8 mouse cellular contexts compared by ENCODE assay signal in genomic region chr3:36863427-36863826, GRCm38 (mm10). TPM values are rescaled to one million over a fixed set of nuclear protein-coding genes. Genes with fewer than 3 reads are reported as not detected.
DNase-seq lines count a peak whose midpoint lies in the region; ATAC-seq and TF ChIP-seq lines count a peak whose summit lies in the region.

No protein-coding gene starts in this region.

- DNase-seq in kidney, postnatal 14 days, result no peak
- no peak for DNase-seq in forebrain, embryonic 10.5 days (ENCODE audit: extremely low spot score, low spot score)
- peak; percentile 8 for DNase-seq in retina, postnatal 1 day
- DNase-seq in thymus, postnatal 4 days, result no peak
- DNase-seq in right cerebral cortex, adult 2 months (ENCODE audit: low spot score in 2 of 2), result no peak

- no peak for TF ChIP-seq CTCF in ES-Bruce4 (IDR thresholded peaks at IDR 0.05; ENCODE audit: low read depth, low read length)

- TF ChIP-seq POLR2A in ES-Bruce4 (IDR thresholded peaks at IDR 0.05; ENCODE audit: insufficient read depth, low read length), result no peak

- H3K27me3 ChIP-seq in kidney, embryonic 15.5 days, result no peaks in the 10 kb centered on the region
- H3K27me3 ChIP-seq in ES-Bruce4 (ENCODE audit: control insufficient read depth, insufficient read depth, low read length, poor library complexity, severe bottlenecking), result no peaks in the 10 kb centered on the region
- no peaks in the 10 kb centered on the region for H3K27me3 ChIP-seq in forebrain, embryonic 10.5 days (ENCODE audit: poor library complexity, severe bottlenecking)
- no peaks in the 10 kb centered on the region for H3K27me3 ChIP-seq in limb, embryonic 13.5 days

- peak overlapping the region; percentile 72 for H3K4me2 ChIP-seq in kidney, embryonic 15.5 days
- H3K4me2 ChIP-seq in limb, embryonic 13.5 days (replicated peaks), result peak overlapping the region; percentile 74

- ATAC-seq in kidney, embryonic 15.5 days (replicated peaks; ENCODE audit: low FRiP score), result peak; percentile 57
- ATAC-seq in limb, embryonic 13.5 days (ENCODE audit: low FRiP score, low read depth), result peak; percentile 42; the same call in 1 of the 2 replicates

- 2% methylated on average over 22 of the region's 23 CpGs for WGBS in kidney, embryonic 15.5 days
- WGBS in forebrain, embryonic 10.5 days, result 5% methylated on average over 18 of the region's 23 CpGs
- WGBS in limb, embryonic 13.5 days, result 2% methylated on average over 20 of the region's 23 CpGs

- H3K4me1 ChIP-seq in kidney, embryonic 15.5 days, result peaks cover 11% of the 10 kb centered on the region
- H3K4me1 ChIP-seq in ES-Bruce4 (ENCODE audit: control insufficient read depth, insufficient read depth, low read length), result no peaks in the 10 kb centered on the region
- H3K4me1 ChIP-seq in forebrain, embryonic 10.5 days, result peaks cover 14% of the 10 kb centered on the region
- H3K4me1 ChIP-seq in limb, embryonic 13.5 days, result peaks cover 5% of the 10 kb centered on the region

- H3K9me3 ChIP-seq in kidney, embryonic 15.5 days (replicated peaks), result no peaks in the 10 kb centered on the region
- H3K9me3 ChIP-seq in ES-Bruce4 (replicated peaks; ENCODE audit: control insufficient read depth, insufficient read depth, low read length, poor library complexity, severe bottlenecking), result no peaks in the 10 kb centered on the region
- H3K9me3 ChIP-seq in forebrain, embryonic 10.5 days, result no peaks in the 10 kb centered on the region
- H3K9me3 ChIP-seq in limb, embryonic 13.5 days, result no peaks in the 10 kb centered on the region

- peaks cover 27% of the 10 kb centered on the region for H3K36me3 ChIP-seq in kidney, embryonic 15.5 days
- H3K36me3 ChIP-seq in ES-Bruce4 (ENCODE audit: control insufficient read depth, insufficient read depth, low read length, poor library complexity, severe bottlenecking), result no peaks in the 10 kb centered on the region
- peaks cover 30% of the 10 kb centered on the region for H3K36me3 ChIP-seq in forebrain, embryonic 10.5 days (replicated peaks)
- H3K36me3 ChIP-seq in limb, embryonic 13.5 days, result peaks cover 25% of the 10 kb centered on the region

- TF ChIP-seq EP300 in ES-Bruce4 (IDR thresholded peaks at IDR 0.05; ENCODE audit: insufficient read depth, low read depth, low read length), result no peak

- H3K9ac ChIP-seq in kidney, embryonic 15.5 days, result peak overlapping the region; percentile 75
- peak overlapping the region; percentile 25 for H3K9ac ChIP-seq in ES-Bruce4 (ENCODE audit: low read depth, poor library complexity, severe bottlenecking)
- peak overlapping the region; percentile 91 for H3K9ac ChIP-seq in limb, embryonic 13.5 days

- peak overlapping the region; percentile 73 for H3K4me3 ChIP-seq in kidney, embryonic 15.5 days (replicated peaks)
- H3K4me3 ChIP-seq in ES-Bruce4 (ENCODE audit: low read depth, low read length), result peak overlapping the region; percentile 78
- H3K4me3 ChIP-seq in forebrain, embryonic 10.5 days, result peak overlapping the region; percentile 88
- peak overlapping the region; percentile 83 for H3K4me3 ChIP-seq in limb, embryonic 13.5 days

- peak overlapping the region; percentile 84 for H3K27ac ChIP-seq in kidney, embryonic 15.5 days
- H3K27ac ChIP-seq in ES-Bruce4 (ENCODE audit: insufficient read depth, low read length), result no peak overlapping the region
- peak overlapping the region; percentile 90 for H3K27ac ChIP-seq in forebrain, embryonic 10.5 days
- H3K27ac ChIP-seq in limb, embryonic 13.5 days, result no peak overlapping the region; the same call in 1 of the 2 replicates

RNA-seq across cellular contexts. Expression of gene 4932438A13Rik, which starts 0.5 kb away (rescaled TPM):
- polyA plus RNA-seq in kidney, embryonic 15.5 days (2015; fragmentation: Nextera tagmentation; extraction: Ambion mirVana), result 42.3 and 49.6 TPM in 2 replicates
- 34.2 and 38.2 TPM in 2 replicates for polyA plus RNA-seq in ES-Bruce4 (2011; ENCODE audit: insufficient read depth, insufficient read length, low read depth, missing spikeins)
- polyA plus RNA-seq in forebrain, embryonic 10.5 days (2016; fragmentation: Nextera tagmentation; extraction: Ambion mirVana), result 34.6 and 37.7 TPM in 2 replicates
- 57.3 and 58.7 TPM in 2 replicates for polyA plus RNA-seq in limb, embryonic 13.5 days (2015; fragmentation: Nextera tagmentation; extraction: Ambion mirVana)

Comparison
In these comparisons a context has a peak if more than half of its experiments do, and no peak if none do; other contexts are left out.
1. H3K27ac ChIP-seq: peak in kidney, embryonic 15.5 days (single experiment) and forebrain, embryonic 10.5 days (single experiment); none in ES-Bruce4 (single experiment) and limb, embryonic 13.5 days (single experiment).
2. H3K9ac ChIP-seq: peak in every context shown above with its lines; median percentile 91 in limb, embryonic 13.5 days; 75 in kidney, embryonic 15.5 days; 25 in ES-Bruce4.
3. Peak in every context shown above with its lines, with median percentiles within 50 percentile points of each other: H3K4me3 ChIP-seq.